Mouse (Mus musculus): Measurements from ENCODE around the gene Tas2r121. TPM values are rescaled to one million over a fixed set of nuclear protein-coding genes. Genes with fewer than 3 reads are reported as not detected.

Tas2r121 gene
- total RNA-seq (2023), result not detected in 4 replicates

GRCm38 (mm10) chr6:132700907-132701306, at the start of gene Tas2r121:
Tas2r121 (minus strand) TSS chr6:132701007.

DNA sequence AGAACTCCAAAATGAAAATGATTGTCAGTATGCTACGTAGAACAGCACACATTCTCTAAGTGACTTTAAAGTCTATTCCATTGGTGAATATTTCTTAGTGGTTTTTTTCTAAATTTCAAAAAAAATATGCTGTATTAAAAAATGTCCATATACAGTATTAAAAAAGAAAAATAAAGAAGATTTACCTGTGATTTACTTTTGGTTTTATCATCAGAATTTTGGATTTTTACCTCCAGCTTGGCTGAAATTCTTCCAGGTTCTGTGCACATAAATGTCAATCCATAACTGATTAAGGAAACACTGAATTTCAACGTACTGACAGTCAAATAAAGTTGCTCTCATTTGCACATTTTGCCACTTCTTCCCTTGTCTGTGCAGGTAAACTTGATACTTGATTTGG, 37.1 kb upstream of the Tas2r121 start, which contains the start of gene Tas2r115:
Gene Tas2r115, minus strand, starts transcription at position 101 of the 400 bp plus-strand sequence.

DNA sequence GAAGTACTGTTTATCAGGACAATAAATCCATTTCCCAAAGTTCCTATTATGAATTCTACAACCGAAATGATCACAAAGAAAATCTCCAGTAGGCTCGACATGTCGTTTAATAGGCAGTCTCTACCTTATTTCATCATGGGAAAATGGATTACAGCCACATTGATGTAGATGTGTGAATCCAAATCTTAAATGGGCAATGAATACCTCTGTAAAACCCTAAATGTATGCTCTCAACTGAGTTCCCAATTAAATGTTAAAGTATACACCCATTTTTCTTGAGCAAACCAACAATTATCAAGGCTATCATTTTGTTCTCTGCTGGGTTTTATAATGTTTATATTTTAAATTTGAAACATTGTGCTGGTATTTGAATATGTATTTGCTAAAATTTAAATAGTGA, 11.0 kb upstream of the Tas2r121 start, which contains the start of gene Tas2r122:
Gene Tas2r122, minus strand, starts transcription at position 101 of the 400 bp plus-strand sequence.

DNA sequence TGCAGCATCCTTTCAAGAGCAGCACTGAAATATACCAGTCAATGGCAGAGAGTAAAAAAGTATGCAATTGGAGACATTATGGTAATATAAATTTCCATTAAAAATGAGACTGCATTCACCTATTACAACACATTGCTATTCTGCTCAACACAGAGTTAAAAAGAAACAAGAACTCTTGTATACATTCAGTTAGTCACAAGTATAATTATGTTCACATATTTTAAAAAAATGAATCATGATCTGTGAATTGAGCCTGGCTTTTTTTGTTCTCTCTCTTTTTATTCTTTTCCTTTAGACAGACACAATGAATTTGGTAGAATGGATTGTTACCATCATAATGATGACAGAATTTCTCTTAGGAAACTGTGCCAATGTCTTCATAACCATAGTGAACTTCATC, 44.2 kb downstream of the Tas2r121 start, which contains the start of gene Tas2r120:
Gene Tas2r120, plus strand, starts transcription at position 301 of the 400 bp plus-strand sequence.

GRCm38 (mm10) chr6:132651426-132651825, 49.4 kb downstream of the Tas2r121 start, which contains the start of gene A630073D07Rik:
A630073D07Rik (minus strand) TSS chr6:132651526.

Other genes starting within 250 kb of the Tas2r121 start
- not detected in 4 replicates for gene Prh1, start 131.2 kb downstream of the Tas2r121 start, total RNA-seq (2023)
- not detected in 4 replicates for gene Prp2, start 105.1 kb downstream of the Tas2r121 start, total RNA-seq (2023)
- gene A630073D07Rik, start 49.5 kb downstream of the Tas2r121 start, total RNA-seq (2023), result not detected in 4 replicates
- not detected in 4 replicates for gene Tas2r120, start 44.1 kb downstream of the Tas2r121 start, total RNA-seq (2023)
- gene Tas2r122, start 10.9 kb upstream of the Tas2r121 start, total RNA-seq (2023), result not detected in 4 replicates
- gene Tas2r115, start 37.0 kb upstream of the Tas2r121 start, total RNA-seq (2023), result not detected in 4 replicates
- gene Tas2r124, start 53.7 kb upstream of the Tas2r121 start, total RNA-seq (2023), result not detected in 4 replicates
- not detected in 4 replicates for gene Tas2r102, start 61.1 kb upstream of the Tas2r121 start, total RNA-seq (2023)
- not detected in 4 replicates for gene Tas2r136, start 77.2 kb upstream of the Tas2r121 start, total RNA-seq (2023)
- not detected in 4 replicates for gene Tas2r117, start 101.8 kb upstream of the Tas2r121 start, total RNA-seq (2023)
- not detected in 4 replicates for gene Tas2r123, start 146.1 kb upstream of the Tas2r121 start, total RNA-seq (2023)
- gene Tas2r116, start 154.4 kb upstream of the Tas2r121 start, total RNA-seq (2023), result not detected in 4 replicates
- gene Tas2r110, start 167.0 kb upstream of the Tas2r121 start, total RNA-seq (2023), result not detected in 4 replicates
- not detected in 4 replicates for gene Tas2r113, start 192.0 kb upstream of the Tas2r121 start, total RNA-seq (2023)
- not detected in 4 replicates for gene Tas2r125, start 208.6 kb upstream of the Tas2r121 start, total RNA-seq (2023)

Data from B cell, adult 62 days (primary cell).